Mouse (Mus musculus): ENCODE data around the gene B3galt1. TPM values are rescaled to one million over a fixed set of nuclear protein-coding genes. Genes with fewer than 3 reads are reported as not detected.

B3galt1 gene
- not detected for total RNA-seq (2023)

DNA sequence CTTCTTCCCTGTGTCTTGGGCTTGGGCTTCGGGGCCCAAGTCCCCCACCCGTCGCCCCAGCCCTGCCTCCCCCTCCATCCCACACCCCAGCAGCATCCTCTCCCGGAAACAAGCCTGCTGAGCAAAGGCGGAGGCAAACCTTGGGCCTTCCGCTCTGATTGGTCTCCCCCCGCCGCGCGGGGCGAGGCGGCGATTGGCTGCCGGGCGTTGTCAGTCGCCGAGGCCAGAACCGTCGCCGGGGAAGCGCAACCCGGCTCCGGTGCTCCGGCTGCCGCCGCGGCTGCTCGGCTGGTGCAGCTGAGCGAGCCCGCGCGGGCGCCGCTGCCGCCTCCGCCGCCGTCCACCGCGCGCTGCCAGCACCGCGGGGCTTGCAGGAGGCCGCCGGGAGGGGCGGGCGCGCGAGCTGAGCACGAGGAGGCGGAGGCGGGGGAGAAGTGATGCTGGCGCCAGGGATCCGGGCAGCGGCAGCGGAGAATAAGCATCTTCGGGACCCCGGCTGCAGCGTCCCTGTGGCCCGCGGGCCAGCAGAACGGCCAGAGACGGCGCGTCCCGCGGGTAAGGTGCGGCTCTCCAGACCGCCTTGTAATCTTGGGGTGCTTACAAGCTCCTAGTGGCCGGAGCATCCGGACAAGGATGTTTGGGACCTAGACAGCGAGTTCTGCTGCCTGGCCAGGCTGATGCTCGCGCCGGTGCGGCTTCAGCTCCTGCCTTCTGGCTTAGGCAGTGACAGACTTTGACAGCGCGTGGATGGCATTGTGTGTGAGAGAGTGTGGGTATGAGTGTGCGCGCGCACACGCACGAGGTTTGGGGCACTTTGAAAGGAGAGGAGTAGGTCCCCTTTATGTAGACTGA is at the start of gene B3galt1:
Gene B3galt1 (plus strand): TSS at position 392 of the 852 bp plus-strand sequence.

Other genes starting within 250 kb of the B3galt1 start
- gene Gm21830, start 152.1 kb upstream of the B3galt1 start, total RNA-seq (2023), result not detected
- gene Gm26727, start 132.7 kb upstream of the B3galt1 start, total RNA-seq (2023), result not detected
- gene Xirp2, start 119.9 kb upstream of the B3galt1 start, total RNA-seq (2023), result not detected